Mouse (Mus musculus) gastrocnemius, postnatal 25 days (tissue): ENCODE measurements around the gene Trmt6. TPM values are rescaled to one million over a fixed set of nuclear protein-coding genes. Genes with fewer than 3 reads are reported as not detected.

Experiments
- total RNA-seq, 2 experiments: library from RNA; stranded (reverse); gene quantifications; 1 replicate in 1 of 2; 2 replicates in 1 of 2; pipeline ENCODE4 v1.2.3; 2021

The Trmt6 gene
- total RNA-seq, 2 experiments from 2014 or later = 5.4 to 5.7 TPM

Other genes with a start within 250 kb of the Trmt6 start
- 100 to 1,000 TPM; 110 to 147 TPM for gene Gpcpd1, start 228.3 kb downstream of the Trmt6 start, total RNA-seq
- 1 to 10 TPM; 5.0 TPM for gene Shld1, start 129.1 kb downstream of the Trmt6 start, total RNA-seq
- gene Chgb, start 34.8 kb downstream of the Trmt6 start, total RNA-seq = under 1 TPM; 0.10 to 0.21 TPM
- 1 to 10 TPM; 1.2 to 1.6 TPM for gene Mcm8, start 86 bp upstream of the Trmt6 start, total RNA-seq
- 10 to 100 TPM; 11.9 to 13.9 TPM for gene Crls1, start 30.6 kb upstream of the Trmt6 start, total RNA-seq
- gene Lrrn4, start 64.8 kb upstream of the Trmt6 start, total RNA-seq = not detected
- gene Fermt1, start 129.9 kb upstream of the Trmt6 start, total RNA-seq = not detected